Mouse (Mus musculus) 3T3-L1 (cell line): Measurements from ENCODE around the gene Blvrb.
A peak's percentile ranks its signal among the peaks of the same experiment; 100 is the strongest.
"Not testable (repeated sequence)": the region's sequence is repeated elsewhere in the genome, so short reads cannot be mapped to it uniquely, and the experiment has no call there.

ENCODE experiments used
- DNase-seq: peaks from one replicate; pipeline ENCODE4 v3.0.0-alpha.2; 2015; ENCODE audit warnings: low read depth, low spot score

Gene Blvrb

GRCm38 (mm10) chr7:27480927-27481626 is 33.3 kb downstream of the Blvrb start:
- DNase-seq: peak; percentile 68

GRCm38 (mm10) chr7:27481627-27481969 is 33.8 kb downstream of the Blvrb start:
- peak; percentile 90 for DNase-seq

GRCm38 (mm10) chr7:27483860-27484259 is 36.1 kb downstream of the Blvrb start:
- DNase-seq: no peak

- DNase-seq: peak; percentile 50
Measured at GRCm38 (mm10) chr7:27486102-27486769, 38.5 kb downstream of the Blvrb start.

GRCm38 (mm10) chr7:27486770-27487697 is 39.3 kb downstream of the Blvrb start, which contains the start of gene Sertad1:
TSS of gene Sertad1 (plus strand) at chr7:27486910.
- DNase-seq: peak; percentile 98

- DNase-seq: peak; percentile 61
Measured at GRCm38 (mm10) chr7:27487740-27488268, 40.0 kb downstream of the Blvrb start.

DNA sequence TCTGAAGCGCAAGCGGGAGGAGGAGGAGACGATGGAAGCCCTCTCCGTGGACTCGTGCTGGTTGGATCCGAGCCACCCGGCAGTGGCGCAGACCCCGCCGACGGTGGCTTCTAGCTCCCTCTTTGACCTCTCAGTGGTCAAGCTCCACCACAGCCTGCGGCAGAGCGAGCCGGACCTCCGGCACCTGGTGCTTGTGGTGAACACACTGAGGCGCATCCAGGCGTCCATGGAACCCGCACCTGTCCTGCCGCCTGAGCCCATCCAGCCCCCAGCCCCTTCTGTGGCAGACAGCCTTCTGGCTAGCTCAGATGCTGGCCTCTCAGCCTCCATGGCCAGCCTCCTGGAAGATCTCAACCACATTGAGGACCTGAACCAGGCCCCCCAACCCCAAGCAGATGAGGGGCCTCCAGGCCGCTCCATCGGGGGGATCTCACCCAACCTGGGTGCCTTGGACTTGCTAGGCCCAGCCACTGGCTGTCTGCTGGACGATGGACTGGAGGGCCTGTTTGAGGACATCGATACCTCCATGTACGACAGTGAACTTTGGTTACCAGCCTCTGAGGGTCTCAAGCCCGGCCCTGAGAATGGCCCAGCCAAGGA is 41.6 kb downstream of the Blvrb start:
- no peak for DNase-seq

GRCm38 (mm10) chr7:27490227-27490542 is 42.4 kb downstream of the Blvrb start:
- no peak for DNase-seq

GRCm38 (mm10) chr7:27490543-27491329 is 43.0 kb downstream of the Blvrb start:
- peak; percentile 91 for DNase-seq

- no peak for DNase-seq
Measured at GRCm38 (mm10) chr7:27491856-27492255, 44.1 kb downstream of the Blvrb start.

- DNase-seq: no peak
Measured at GRCm38 (mm10) chr7:27493022-27493421, 45.2 kb downstream of the Blvrb start.

- no peak for DNase-seq
Measured at GRCm38 (mm10) chr7:27493450-27493849, 45.7 kb downstream of the Blvrb start.

DNA sequence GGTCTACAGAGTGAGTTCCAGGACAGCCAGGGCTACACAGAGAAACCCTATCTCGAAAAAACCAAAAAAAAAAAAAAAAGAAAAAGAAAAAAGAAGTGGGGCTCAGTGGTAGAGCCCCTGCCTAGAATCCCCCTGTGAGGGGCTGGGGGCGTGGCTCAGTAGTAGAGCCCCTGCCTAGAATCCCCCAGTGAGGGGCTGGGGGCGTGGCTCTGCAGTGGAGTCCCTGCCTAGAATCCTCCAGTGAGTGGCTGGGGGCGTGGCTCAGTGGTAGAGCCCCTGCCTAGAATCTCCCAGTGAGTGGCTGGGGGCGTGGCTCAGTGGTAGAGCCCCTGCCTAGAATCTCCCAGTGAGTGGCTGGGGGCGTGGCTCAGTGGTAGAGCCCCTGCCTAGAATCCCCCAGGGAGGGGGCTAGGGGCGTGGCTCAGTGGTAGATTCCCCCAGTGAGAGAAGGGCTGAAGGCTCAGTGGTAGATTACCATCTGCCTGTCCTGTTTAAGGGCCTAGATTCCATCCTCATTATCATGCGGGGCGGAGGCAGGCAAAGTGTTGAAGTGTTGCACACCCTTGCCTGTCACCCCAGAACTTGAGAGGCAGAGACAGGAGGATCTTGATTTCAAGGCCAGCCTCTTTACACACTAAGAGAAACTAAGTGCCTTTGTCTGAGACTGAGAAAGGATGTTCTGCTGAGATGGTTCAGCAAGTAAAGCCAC is 47.0 kb downstream of the Blvrb start:
- DNase-seq: not testable (repeated sequence)

DNA sequence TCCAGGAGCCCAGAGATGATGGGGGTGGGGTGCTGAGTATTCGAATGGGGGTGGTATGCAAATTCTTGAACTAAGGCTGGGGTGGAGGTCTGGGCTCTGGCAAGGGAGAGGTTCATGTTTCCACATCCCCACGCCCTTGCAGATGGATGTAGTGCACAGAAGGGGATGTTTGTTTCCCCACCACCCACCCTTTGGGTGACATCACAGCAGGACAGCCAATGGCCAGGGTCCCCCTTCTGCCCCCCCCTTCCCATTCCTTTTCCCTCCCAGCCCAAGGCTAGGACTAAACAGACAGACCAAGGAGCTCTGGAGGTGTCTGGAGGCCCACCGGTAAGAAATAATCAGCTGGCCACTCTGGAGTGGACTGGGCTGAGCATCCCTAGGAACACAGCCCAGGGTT is 51.3 kb downstream of the Blvrb start, which contains the start of gene Prx:
Prx (plus strand) TSS at position 289 of the 400 bp plus-strand sequence.
- DNase-seq: no peak

- no peak for DNase-seq
Measured at GRCm38 (mm10) chr7:27501620-27502019, 53.8 kb downstream of the Blvrb start.

GRCm38 (mm10) chr7:27506765-27507370 is 59.1 kb downstream of the Blvrb start:
- DNase-seq: peak; percentile 85

- DNase-seq: peak; percentile 94
Measured at GRCm38 (mm10) chr7:27507711-27508647, 60.2 kb downstream of the Blvrb start.

GRCm38 (mm10) chr7:27508648-27509005 is 60.8 kb downstream of the Blvrb start:
- peak; percentile 83 for DNase-seq

DNA sequence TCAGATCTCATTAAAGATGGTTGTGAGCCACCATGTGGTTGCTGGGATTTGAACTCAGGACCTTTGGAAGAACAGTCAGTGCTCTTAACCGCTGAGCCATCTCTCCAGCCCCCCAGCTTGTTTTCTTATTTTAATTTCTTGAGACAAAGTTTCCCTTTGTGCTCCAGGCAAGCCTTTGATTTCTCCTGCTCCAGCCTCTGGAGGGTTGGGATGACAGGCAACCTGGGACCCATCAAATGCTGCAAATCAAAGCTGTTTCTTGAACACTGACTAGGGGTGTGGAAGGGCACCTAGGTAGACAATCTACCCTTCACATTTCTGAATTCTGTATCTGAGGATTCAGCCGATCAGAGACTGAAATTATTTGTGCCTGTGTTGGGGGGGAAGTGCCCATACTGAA is 63.0 kb downstream of the Blvrb start:
- no peak for DNase-seq
